Mouse (Mus musculus): ENCODE data around the gene Ppm1g.
"Not testable (repeated sequence)": the region's sequence is repeated elsewhere in the genome, so short reads cannot be mapped to it uniquely, and the experiment has no call there.

The Ppm1g gene

DNA sequence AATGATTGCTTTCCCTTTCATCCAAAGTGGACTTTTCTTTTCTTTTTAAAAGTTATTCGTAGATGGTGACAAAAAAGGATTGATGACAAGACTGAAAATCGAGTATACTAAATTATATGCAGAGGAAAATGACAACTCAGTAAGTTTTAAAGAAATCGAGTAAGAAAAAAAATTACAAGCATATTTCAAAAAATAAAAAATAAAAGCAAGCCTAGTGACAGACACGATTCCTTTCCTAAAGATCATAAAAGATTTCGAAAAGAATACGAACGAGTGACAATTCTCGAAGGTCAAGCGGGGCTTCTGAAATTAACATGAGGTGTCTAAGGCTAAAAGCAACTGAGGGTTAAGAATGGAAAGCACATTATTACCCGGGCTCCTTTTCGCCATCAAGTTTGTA lies 1.0 kb downstream of the Ppm1g start:
- DNase-seq (ENCODE audit: inconsistent ontology term) = peak; percentile 35

DNA sequence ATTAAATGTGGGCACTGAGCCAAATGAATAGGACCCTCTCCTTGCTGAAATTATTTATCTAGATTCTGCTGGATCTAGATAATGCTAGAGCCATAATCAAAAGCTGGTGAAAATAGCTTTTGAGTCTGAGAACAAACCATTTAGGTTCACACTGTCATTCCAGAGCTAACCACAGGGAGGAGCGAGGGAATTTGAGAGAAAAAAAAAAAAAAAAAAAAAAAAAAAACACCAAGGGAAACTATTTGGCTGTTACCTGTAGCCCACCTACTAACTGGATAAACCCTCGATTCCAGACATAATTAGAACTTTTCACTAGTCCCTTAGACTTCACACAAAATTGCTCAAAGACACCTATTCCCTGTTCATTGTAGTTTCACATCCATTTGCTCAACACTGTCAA lies 1.4 kb downstream of the Ppm1g start:
- peak; percentile 27 for DNase-seq (ENCODE audit: inconsistent ontology term)

DNA sequence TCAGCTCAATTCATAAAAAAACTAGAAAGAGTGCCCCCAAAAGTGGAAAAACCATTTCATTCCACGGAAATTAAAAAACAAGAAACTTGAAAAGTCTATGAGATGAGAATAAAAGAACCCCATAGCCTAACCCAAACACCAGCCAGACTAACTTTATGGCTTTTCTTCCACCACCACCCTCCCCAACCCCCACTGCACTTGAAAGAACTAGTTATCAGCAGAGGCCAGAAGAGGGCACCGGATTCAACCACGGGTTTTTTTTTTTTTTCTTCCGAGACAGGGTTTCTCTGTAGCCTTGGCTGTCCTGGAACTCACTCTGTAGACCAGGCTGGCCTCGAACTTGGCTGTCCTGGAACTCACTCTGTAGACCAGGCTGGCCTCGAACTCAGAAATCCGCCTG lies 2.2 kb downstream of the Ppm1g start:
- no peak for DNase-seq (ENCODE audit: inconsistent ontology term)

DNA sequence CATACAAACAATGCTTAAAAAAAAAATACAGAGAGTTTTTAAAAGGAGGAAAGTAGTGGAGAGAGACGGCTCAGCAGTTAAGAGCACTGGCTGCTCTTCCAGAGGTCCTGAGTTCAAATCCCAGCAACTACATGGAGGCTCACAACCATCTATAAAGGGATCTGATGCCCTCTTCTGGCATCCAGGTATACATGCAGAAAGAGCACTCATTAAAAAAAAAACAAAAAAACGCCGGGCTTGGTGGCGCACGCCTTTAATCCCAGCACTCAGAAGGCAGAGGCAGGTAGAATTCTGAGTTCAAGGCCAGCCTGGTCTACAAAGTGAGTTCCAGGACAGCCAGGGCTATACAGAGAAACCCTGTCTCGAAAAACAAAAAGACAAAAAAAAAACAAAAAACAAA lies 3.9 kb downstream of the Ppm1g start:
- DNase-seq (ENCODE audit: inconsistent ontology term) = not testable (repeated sequence)

DNA sequence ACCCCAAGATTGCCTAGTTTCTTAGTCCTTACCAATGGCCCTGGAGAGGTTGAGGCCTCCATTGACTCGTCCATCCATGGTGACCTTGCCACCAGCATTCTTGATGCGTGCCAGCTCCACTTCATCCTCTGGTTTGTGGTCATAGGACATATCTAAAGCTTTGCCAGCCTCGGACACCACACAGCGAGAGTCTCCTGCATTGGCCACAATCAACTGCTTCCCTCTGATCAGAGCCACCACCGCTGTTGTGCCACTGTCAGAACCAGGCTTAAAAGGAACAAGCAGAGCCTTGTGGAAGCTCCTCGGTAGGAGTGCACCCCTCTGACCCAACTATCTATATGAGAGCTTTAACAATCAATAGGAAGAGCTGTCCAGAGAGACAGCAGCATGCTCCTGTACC lies 16.1 kb downstream of the Ppm1g start:
- DNase-seq (ENCODE audit: inconsistent ontology term) = no peak

DNA sequence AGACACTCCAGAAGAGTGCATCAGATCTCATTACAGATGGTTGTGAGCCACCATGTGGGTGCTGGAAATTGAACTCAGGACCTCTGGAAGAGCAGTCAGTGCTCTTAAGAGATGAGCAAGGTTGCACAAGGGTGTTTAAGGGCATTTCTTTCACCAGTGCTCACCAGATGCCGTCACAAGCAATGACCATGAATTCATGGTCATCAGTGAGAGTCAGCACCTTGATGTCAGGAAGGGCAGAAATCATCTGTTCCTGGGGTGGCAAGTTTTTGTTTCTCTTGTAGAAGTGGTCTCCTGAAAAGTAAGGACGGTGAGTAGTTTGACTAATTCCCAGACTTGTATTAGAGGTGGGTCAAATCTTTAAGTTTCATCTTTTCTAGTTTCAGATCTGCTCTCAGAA lies 16.6 kb downstream of the Ppm1g start:
- no peak for DNase-seq (ENCODE audit: inconsistent ontology term)

DNA sequence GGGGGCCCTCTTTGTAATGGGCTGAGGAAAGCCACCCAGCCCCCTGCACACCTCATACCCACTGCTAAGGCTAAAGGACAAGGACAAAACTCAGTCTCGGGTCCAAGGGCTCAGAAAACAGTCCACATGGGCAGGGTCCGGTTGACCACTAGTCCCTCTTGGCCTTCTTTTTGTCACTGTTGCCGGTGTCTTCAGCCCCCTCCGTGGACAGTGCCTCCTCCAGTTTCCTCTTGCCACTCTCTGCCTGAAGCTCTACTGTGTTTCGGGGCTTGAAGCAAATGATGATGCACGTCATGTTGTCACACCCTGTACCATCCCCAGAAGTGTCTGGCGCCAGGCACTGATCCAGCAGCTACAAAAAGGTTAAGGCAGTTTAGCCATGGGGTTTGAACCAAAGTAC lies 17.6 kb downstream of the Ppm1g start:
- DNase-seq (ENCODE audit: inconsistent ontology term) = no peak

DNA sequence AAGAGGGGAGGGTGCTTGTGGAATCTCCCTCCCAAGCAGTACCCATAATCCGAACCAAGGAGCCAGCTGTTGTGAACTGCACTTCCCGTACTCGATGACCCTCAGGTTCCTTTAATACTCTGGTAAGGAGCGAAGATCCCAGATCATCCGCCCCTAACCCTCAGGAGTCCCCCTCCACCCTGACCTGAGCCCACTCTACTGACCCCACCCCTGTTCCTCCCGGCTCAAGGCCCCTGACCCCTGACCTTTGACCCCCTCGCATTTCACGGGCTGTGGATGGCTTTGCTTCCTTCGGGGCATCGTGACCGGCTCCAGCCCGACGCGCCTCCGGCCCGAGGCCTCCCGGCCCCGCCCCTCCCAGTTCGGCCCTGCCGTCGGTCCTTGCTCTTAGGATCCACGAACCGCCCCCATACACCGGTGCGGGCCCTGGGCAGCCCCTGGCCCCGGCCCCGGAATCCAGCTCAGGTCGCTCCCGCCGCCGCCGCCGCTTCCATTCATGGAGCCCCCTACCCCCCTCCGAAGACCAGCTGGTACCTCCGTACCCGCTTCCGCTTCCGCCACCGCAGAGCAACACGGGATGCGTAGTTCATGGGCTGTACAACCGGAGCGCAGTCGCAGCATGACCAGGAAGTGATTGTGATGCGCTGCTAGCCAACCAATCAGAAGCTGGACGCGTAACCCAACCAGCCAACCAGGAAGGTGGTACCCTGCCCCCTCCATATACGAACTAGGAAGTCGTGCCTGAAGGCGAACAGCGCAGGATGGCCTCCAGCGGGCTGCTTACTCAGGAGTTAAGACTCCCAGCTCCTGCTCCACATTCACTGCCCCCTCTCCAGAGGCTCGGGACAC lies 18.5 kb downstream of the Ppm1g start, which contains the start of gene Zfp513:
Gene Zfp513 (minus strand): TSS at position 562 of the 849 bp plus-strand sequence.
- DNase-seq (ENCODE audit: inconsistent ontology term) = peak; percentile 97

DNA sequence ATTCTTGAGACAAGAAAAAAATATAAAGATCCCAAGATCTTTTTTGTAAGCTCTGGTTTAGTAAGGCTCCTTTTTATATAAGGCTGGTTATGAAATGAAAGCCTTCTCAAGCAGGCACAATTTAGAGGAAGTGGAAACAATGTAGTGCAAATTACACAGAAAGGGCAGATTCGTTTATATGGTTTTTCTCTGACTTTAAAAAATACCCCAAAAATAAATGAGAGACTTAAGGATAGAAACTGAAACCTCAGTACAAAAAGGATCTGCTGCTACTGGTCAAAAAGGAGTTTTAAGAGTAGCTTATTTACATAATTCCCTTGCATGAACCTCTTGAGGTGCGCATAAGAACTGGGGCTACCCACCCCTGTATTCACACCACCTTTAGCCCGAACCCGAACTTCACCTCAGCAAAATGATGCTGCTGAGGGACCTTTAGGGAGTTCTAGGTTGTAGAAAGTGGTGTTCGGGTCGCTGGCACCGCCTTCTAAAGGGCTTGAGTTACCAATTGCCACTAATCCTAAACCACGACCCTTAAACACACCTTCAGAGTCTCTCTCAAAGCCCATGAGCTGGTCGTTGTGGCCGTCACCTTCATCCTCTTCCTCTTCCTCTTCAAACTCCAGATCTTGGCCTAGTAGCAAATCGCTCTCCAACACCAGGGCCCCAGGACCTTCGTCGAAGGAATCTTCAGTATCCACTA lies 19.3 kb downstream of the Ppm1g start:
- DNase-seq (ENCODE audit: inconsistent ontology term) = no peak

DNA sequence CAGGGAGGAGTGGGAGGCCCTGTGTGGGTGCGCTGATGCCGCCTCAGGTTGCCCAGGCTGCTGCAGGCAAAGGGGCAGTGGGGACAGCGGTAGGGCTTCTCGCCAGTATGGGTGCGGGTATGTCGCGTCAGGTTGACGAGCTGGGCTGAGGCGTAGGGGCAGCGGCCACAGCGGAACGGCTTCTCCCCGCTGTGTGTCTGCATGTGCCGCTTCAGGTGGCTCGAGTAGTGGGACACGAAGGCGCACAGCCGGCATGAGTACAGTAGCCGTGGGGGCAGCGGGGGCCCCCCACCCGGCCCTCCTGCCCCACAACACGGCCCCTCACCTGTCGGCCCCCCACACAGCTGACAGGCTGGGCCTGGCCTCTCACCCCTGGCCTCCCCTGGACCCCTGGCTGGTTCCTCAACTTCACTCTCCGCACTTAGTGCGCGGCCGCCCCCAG lies 20.1 kb downstream of the Ppm1g start:
- DNase-seq (ENCODE audit: inconsistent ontology term) = no peak

DNA sequence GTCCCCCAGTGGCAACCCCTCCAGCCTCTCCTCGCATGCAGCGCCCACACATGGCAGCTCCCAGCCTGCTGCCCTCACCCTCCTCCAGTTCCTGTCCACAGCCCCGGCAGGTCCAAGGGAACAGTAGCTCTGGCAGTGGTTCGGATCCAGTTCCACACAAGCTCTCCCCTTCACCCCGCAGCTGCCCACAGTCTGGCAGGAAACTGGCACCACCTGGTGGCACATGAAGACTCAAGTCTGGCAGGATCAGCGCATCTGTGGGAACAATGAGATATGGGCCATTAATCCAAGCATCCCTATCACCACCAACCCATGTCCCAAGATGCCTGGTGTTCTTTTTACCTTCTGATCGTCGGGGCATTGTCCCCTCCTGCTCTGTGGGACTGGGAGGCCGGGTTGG lies 20.6 kb downstream of the Ppm1g start:
- DNase-seq (ENCODE audit: inconsistent ontology term) = no peak

DNA sequence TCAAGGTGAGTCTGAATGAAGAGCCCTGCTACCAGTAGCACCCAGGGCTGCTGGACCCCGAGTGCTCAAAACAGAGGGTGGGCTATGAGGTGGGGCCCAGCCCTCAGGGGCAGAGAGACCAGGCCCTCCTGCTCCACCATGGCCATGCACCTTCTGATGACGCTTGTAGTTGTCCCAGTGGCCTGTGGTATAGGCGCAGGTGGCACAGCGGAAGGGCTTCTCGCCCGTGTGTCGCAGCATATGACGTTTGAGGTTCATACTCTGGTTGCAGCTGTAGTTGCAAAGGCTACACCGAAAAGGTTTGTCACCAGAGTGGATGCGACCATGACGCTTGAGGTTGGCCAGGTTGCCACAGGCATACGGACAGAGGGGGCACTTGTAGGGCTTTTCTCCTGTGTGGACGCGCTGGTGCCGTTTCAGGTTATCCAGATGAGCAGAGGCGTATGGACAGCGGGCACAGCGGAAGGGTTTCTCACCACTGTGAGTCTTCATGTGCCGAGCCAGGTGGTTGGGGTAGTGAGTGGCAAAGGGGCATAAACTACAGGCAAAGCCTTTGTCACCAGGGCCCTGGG lies 21.1 kb downstream of the Ppm1g start:
- DNase-seq (ENCODE audit: inconsistent ontology term) = no peak

DNA sequence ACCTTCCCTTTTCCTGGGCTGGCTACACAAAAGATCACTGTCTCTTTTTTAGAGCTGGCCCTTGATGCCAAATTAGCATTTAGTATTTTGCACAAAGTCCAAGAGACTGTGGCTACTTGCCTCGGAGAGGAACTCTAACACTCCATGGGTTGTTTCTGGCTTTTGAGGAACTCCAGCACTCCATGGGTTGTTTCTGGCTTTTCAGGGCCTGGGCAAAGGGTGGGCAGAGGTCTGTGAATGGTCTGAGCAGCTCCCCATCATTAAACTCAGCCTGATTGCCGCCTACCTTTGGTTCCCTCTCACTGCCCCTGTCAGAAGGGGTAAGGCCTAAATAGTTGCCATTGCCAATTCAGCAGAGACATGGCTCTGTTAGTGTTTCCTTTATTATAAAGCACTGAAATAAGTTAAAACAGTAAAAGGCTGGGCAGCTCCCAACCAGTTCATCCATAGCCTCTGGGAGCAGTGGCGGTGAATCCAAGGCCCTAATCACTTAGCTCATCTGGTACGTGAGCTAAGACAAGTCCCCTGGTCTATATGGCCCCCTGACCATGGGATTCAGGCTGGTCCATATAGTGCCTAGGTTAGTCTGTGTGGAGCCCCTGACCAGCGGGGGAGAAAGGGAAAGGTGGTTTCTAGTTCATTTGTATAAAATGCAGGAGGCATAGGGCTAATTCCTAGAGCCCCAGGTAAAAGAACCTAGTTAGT lies 21.7 kb downstream of the Ppm1g start:
- no peak for DNase-seq (ENCODE audit: inconsistent ontology term)

DNA sequence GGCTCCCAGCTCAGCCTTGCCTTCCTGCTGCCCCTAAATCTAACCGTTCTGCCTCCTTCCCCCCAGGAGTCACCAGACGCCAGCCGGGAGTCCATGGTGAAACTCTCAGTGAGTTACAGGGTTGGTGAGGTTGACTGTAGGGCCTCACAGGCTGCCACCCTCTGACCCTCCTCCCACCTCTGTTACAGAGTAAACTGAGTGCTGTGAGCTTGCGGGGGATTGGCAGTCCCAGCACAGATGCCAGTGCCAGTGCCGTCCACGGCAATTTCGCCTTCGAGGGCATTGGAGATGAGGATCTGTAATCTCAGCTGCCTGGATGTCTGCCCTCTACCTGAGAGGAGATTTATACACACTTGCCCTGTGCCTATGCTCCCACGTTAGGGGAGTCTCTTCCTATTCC lies 22.3 kb downstream of the Ppm1g start:
- no peak for DNase-seq (ENCODE audit: inconsistent ontology term)

DNA sequence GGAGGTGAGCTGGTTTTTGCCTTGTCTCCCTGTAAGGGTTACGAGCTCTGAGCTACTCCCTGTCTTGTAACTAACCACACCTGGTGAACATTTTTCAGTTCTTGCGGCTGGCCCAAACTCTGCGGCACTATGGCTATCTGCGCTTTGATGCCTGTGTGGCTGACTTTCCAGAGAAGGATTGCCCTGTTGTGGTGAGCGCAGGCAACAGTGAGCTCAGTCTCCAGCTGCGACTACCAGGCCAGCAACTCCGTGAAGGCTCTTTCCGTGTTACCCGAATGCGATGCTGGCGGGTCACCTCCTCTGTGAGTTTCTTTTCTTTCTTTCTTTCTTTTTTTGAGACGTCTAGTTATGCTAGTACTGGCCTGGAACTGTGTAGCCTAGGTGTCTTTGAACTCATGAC lies 23.4 kb downstream of the Ppm1g start:
- DNase-seq (ENCODE audit: inconsistent ontology term) = no peak

DNA sequence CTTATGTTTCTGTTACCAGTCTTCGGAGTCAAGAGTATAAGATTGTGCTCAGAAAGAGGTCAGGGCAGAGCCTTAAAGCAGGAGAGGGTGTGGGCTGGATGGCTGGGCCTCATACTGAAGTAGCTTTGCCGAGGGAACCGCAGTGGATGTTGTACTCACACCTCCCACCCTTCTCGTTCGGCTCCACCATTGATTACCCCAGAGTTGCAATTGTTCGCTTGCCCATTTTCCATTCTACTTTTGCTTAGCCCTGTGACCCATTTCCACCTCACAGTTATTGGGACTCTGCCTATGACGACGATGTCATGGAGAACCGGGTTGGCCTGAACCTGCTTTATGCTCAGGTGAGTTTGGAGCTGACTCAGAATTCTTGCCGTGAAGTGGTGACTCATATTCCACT lies 24.3 kb downstream of the Ppm1g start:
- no peak for DNase-seq (ENCODE audit: inconsistent ontology term)

DNA sequence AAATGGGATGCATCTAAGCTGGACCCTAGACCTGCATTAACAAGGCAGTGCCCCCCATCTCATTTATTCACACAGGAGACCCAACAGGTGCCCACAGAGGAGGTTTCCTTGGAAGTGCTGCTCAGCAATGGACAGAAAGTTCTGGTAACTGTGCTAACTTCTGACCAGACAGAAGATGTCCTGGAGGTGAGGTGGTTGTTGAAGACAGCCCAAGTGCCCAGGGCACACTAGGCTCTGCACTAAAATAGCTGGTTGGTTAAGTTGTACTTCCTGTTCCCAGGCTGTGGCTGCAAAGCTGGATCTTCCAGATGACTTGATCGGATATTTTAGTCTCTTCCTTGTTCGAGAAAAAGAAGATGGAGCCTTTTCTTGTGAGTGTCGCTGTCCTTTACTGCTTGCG lies 24.8 kb downstream of the Ppm1g start:
- no peak for DNase-seq (ENCODE audit: inconsistent ontology term)

DNA sequence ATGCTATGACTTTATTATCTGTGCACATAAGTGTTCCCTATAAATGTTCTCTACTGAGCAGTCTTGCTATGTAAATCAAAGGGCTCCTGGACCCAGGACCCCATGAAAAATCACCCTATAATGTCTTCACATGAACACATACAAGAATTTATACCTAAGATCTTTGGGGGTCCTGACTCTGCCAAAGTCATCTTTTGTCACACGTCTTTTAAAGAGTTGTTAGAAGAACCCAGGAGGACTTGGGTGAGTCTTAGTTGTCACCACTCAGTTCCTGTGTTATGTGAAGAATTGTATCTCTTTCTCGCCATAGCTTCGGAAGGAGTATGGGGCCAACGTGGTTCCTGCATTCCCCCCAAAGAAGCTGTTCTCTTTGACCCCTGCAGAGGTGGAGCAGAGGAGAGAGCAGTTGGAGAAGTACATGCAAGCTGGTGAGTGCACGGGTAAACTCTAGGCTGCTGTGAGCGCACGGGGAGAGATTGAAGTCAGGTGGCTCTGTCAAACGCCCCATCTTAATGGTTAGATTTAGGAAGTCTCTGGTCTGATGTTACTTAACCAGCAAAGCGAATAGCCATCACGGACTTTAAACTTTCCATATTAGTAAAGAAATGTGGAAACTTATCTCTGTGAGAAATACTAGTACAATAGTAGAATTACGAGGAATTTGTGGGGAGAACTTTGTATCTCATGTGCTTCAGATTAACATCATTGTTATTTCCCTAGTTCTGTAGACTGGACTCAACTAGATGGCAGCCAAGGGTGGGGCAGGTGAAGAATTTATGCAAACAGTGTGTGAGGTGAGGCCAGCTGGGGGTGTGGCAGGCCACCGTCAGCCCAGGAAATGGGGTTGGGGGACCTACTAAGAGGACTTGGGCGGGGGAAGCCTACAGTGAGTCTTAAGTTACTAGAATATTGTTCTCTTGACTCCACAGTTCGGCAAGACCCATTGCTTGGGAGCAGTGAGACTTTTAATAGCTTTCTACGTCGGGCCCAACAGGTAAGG lies 25.7 kb downstream of the Ppm1g start:
- no peak for DNase-seq (ENCODE audit: inconsistent ontology term)

DNA sequence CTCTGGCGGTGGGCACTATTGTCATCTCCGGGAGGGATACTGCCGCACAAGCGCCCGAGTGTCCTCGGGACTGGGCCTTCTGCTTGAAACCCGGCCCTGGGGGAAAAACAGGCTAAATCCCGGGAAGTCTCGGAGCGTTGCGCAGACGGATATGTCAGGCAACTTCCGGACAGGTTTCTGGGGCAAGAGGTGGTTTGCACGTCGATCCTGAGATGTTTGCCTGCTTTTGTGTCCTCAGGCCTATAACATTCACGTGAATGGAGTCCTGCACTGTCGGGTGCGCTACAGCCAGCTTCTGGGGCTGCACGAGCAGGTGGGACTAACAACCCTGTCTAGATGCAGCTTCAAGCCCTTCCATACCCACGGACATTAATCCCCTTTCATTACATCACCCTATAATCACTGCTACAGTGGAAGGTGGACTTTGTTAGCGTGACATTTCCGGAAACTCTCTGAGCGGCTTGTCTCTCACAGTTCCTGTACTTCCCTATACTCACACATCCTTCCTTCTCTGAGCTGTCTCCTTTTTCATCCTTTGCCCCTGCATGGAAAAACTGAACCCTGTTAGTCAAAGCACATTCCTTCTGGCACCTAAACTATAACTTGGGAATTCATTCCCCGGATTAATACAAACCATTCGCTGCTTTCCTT lies 26.7 kb downstream of the Ppm1g start:
- no peak for DNase-seq (ENCODE audit: inconsistent ontology term)

DNA sequence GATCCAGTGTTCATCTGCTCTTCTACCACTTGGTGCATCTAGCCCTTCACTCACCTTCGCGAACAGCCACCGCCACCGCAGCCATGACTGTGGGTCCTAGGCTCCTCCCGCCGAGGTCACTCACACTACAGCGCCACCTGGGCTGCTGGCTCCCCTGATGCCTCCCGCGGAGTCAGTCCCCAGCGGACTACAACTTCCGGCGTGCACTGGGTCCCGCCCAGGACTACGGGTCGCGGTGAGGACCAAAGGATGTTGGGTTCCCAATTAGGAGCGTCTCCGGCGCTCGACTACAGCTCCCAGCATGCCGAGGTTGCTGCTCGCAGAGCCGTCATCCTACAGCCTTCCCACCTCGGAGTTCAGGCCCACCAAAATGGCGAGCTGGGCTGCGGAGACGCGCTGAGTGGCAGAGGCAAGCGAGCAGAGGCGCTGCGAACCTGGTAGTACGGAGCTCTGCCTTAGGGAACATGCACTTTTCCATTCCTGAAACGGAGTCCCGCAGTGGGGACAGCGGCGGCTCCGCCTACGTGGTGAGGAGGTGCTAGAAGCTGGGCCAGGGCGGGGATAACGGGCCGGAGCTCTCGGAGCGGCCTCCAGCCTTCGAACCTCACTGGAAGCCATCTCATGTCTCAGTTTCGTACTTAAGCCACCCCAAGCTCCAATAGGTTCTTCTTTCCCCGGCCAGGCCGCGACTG lies 27.4 kb downstream of the Ppm1g start, which contains the start of the genes Snx17 and Eif2b4:
Gene Snx17 (plus strand): TSS at position 289 of the 692 bp plus-strand sequence.
Gene Eif2b4 (minus strand): TSS at position 492 of the 692 bp plus-strand sequence.
- DNase-seq (ENCODE audit: inconsistent ontology term) = peak; percentile 99
